Mouse (Mus musculus): Measurements from ENCODE around the gene Clcn7.
"Not testable (repeated sequence)": the region's sequence is repeated elsewhere in the genome, so short reads cannot be mapped to it uniquely, and the experiment has no call there.

The Clcn7 gene

GRCm38 (mm10) chr17:25133275-25133698 lies at the start of gene Clcn7:
TSS of gene Clcn7 (plus strand) at chr17:25133391.
- peak; percentile 87 to 95 for DNase-seq (ENCODE audit: low spot score in 2 of 2)

- peak; percentile 76 to 80 for DNase-seq (ENCODE audit: low spot score in 2 of 2)
These were observed 49.7 kb upstream of the Clcn7 start, which contains the start of gene Tmem204 for GRCm38 (mm10) chr17:25083444-25083931. TSS of gene Tmem204 (minus strand) at chr17:25083591.

GRCm38 (mm10) chr17:25084835-25085385 lies 48.3 kb upstream of the Clcn7 start:
- DNase-seq (ENCODE audit: low spot score in 2 of 2): no peak

GRCm38 (mm10) chr17:25086724-25087123 lies 46.5 kb upstream of the Clcn7 start:
- no peak for DNase-seq (ENCODE audit: low spot score in 2 of 2)

GRCm38 (mm10) chr17:25089158-25089557 lies 44.0 kb upstream of the Clcn7 start:
- no peak for DNase-seq (ENCODE audit: low spot score in 2 of 2)

GRCm38 (mm10) chr17:25090450-25090849 lies 42.7 kb upstream of the Clcn7 start:
- no peak for DNase-seq (ENCODE audit: low spot score in 2 of 2)

- no peak for DNase-seq (ENCODE audit: low spot score in 2 of 2)
These were observed 37.0 kb upstream of the Clcn7 start for GRCm38 (mm10) chr17:25096221-25096620.

GRCm38 (mm10) chr17:25100052-25100451 lies 33.1 kb upstream of the Clcn7 start:
- DNase-seq (ENCODE audit: low spot score in 2 of 2): no peak

- DNase-seq (ENCODE audit: low spot score in 2 of 2): no peak
These were observed 31.9 kb upstream of the Clcn7 start for GRCm38 (mm10) chr17:25101338-25101737.

GRCm38 (mm10) chr17:25107786-25108185 lies 25.4 kb upstream of the Clcn7 start:
- DNase-seq (ENCODE audit: low spot score in 2 of 2): no peak

- DNase-seq (ENCODE audit: low spot score in 2 of 2): no peak
These were observed 23.6 kb upstream of the Clcn7 start for GRCm38 (mm10) chr17:25109578-25109977.

- DNase-seq (ENCODE audit: low spot score in 2 of 2): no peak
These were observed 22.6 kb upstream of the Clcn7 start for GRCm38 (mm10) chr17:25110590-25110989.

- DNase-seq (ENCODE audit: low spot score in 2 of 2): no peak
These were observed 22.0 kb upstream of the Clcn7 start for GRCm38 (mm10) chr17:25111220-25111619.

- DNase-seq (ENCODE audit: low spot score in 2 of 2): no peak
These were observed 21.3 kb upstream of the Clcn7 start for GRCm38 (mm10) chr17:25111739-25112422.

- no peak for DNase-seq (ENCODE audit: low spot score in 2 of 2)
These were observed 20.8 kb upstream of the Clcn7 start for GRCm38 (mm10) chr17:25112423-25112810.

- DNase-seq (ENCODE audit: low spot score in 2 of 2): no peak
These were observed 18.1 kb upstream of the Clcn7 start for GRCm38 (mm10) chr17:25114908-25115645.

GRCm38 (mm10) chr17:25115664-25116432 lies 17.3 kb upstream of the Clcn7 start, which contains the start of gene Telo2:
TSS of gene Telo2 (minus strand) at chr17:25115967.
- peak; percentile 89 to 94 for DNase-seq (ENCODE audit: low spot score in 2 of 2)

- DNase-seq (ENCODE audit: low spot score in 2 of 2): no peak
These were observed 15.9 kb upstream of the Clcn7 start for GRCm38 (mm10) chr17:25117263-25117662.

- DNase-seq (ENCODE audit: low spot score in 2 of 2): no peak
These were observed 12.8 kb upstream of the Clcn7 start, which contains the start of gene Ptx4 for GRCm38 (mm10) chr17:25120406-25120805. TSS of gene Ptx4 (plus strand) at chr17:25120760.

GRCm38 (mm10) chr17:25123979-25124378 lies 9.2 kb upstream of the Clcn7 start:
- DNase-seq (ENCODE audit: low spot score in 2 of 2): no peak

- not testable (repeated sequence) for DNase-seq (ENCODE audit: low spot score in 2 of 2)
These were observed 7.6 kb upstream of the Clcn7 start for GRCm38 (mm10) chr17:25125442-25126060.
